Mouse (Mus musculus): Measurements from ENCODE around the gene Cyp1a1. TPM values are rescaled to one million over a fixed set of nuclear protein-coding genes. Genes with fewer than 3 reads are reported as not detected.

Cyp1a1 gene
- total and polyA plus RNA-seq, 3 experiments = 0.07 to 0.61 (median 0.28) TPM

Other genes with a start within 250 kb of the Cyp1a1 start
- 10 to 100 TPM; 21.7 to 21.9 TPM for gene Ppcdc, start 247.8 kb upstream of the Cyp1a1 start, total RNA-seq (2021)
- gene Ppcdc, start 247.8 kb upstream of the Cyp1a1 start, polyA plus RNA-seq (2012; rRNA removed) = 38.0 and 43.9 TPM in 2 replicates
- gene Scamp5, start 219.9 kb upstream of the Cyp1a1 start, total RNA-seq (2021) = 10 to 100 TPM in 1 of 2 experiments, 1 to 10 TPM in 1; 8.4 to 18.1 TPM
- gene Scamp5, start 219.9 kb upstream of the Cyp1a1 start, polyA plus RNA-seq (2012; rRNA removed) = 21.0 and 21.7 TPM in 2 replicates
- 1 to 10 TPM; 1.6 to 5.8 TPM for gene Rpp25, start 183.9 kb upstream of the Cyp1a1 start, total RNA-seq (2021)
- gene Rpp25, start 183.9 kb upstream of the Cyp1a1 start, polyA plus RNA-seq (2012; rRNA removed) = 6.1 and 6.3 TPM in 2 replicates
- 100 to 1,000 TPM; 430 to 653 TPM for gene Cox5a, start 166.7 kb upstream of the Cyp1a1 start, total RNA-seq (2021)
- 880 and 1,121 TPM in 2 replicates for gene Cox5a, start 166.7 kb upstream of the Cyp1a1 start, polyA plus RNA-seq (2012; rRNA removed)
- gene Fam219b, start 150.4 kb upstream of the Cyp1a1 start, total RNA-seq (2021) = 10 to 100 TPM; 19.3 to 33.8 TPM
- 45.8 and 61.8 TPM in 2 replicates for gene Fam219b, start 150.4 kb upstream of the Cyp1a1 start, polyA plus RNA-seq (2012; rRNA removed)
- 10 to 100 TPM; 35.6 to 41.8 TPM for gene Mpi, start 135.2 kb upstream of the Cyp1a1 start, total RNA-seq (2021)
- 23.1 and 29.0 TPM in 2 replicates for gene Mpi, start 135.2 kb upstream of the Cyp1a1 start, polyA plus RNA-seq (2012; rRNA removed)
- 10 to 100 TPM; 65.7 to 72.3 TPM for gene Scamp2, start 127.0 kb upstream of the Cyp1a1 start, total RNA-seq (2021)
- 81.1 and 94.0 TPM in 2 replicates for gene Scamp2, start 127.0 kb upstream of the Cyp1a1 start, polyA plus RNA-seq (2012; rRNA removed)
- 10 to 100 TPM; 11.0 to 14.7 TPM for gene Ulk3, start 98.5 kb upstream of the Cyp1a1 start, total RNA-seq (2021)
- 20.7 and 23.0 TPM in 2 replicates for gene Ulk3, start 98.5 kb upstream of the Cyp1a1 start, polyA plus RNA-seq (2012; rRNA removed)
- not detected for gene Cplx3, start 81.6 kb upstream of the Cyp1a1 start, total RNA-seq (2021)
- gene Cplx3, start 81.6 kb upstream of the Cyp1a1 start, polyA plus RNA-seq (2012; rRNA removed) = not detected in 2 replicates
- not detected for gene Lman1l, start 67.2 kb upstream of the Cyp1a1 start, total RNA-seq (2021)
- gene Lman1l, start 67.2 kb upstream of the Cyp1a1 start, polyA plus RNA-seq (2012; rRNA removed) = not detected in 2 replicates
- gene Csk, start 34.3 kb upstream of the Cyp1a1 start, total RNA-seq (2021) = 10 to 100 TPM; 61.1 to 95.5 TPM
- gene Csk, start 34.3 kb upstream of the Cyp1a1 start, polyA plus RNA-seq (2012; rRNA removed) = 75.0 and 80.2 TPM in 2 replicates
- gene Cyp1a2, start 4.2 kb upstream of the Cyp1a1 start, total RNA-seq (2021) = 1 to 10 TPM in 1 of 2 experiments, not detected in 1; 1.6 TPM
- 0.24 TPM in 1 of 2 replicates, not detected in the other for gene Cyp1a2, start 4.2 kb upstream of the Cyp1a1 start, polyA plus RNA-seq (2012; rRNA removed)
- gene Edc3, start 20.6 kb downstream of the Cyp1a1 start, total RNA-seq (2021) = 1 to 10 TPM; 7.6 to 7.8 TPM
- 5.3 and 5.5 TPM in 2 replicates for gene Edc3, start 20.6 kb downstream of the Cyp1a1 start, polyA plus RNA-seq (2012; rRNA removed)
- gene Clk3, start 77.9 kb downstream of the Cyp1a1 start, total RNA-seq (2021) = 10 to 100 TPM; 52.2 to 87.8 TPM
- gene Clk3, start 77.9 kb downstream of the Cyp1a1 start, polyA plus RNA-seq (2012; rRNA removed) = 45.7 and 60.6 TPM in 2 replicates
- 1 to 10 TPM; 3.4 to 5.5 TPM for gene Arid3b, start 148.9 kb downstream of the Cyp1a1 start, total RNA-seq (2021)
- gene Arid3b, start 148.9 kb downstream of the Cyp1a1 start, polyA plus RNA-seq (2012; rRNA removed) = 6.9 and 8.8 TPM in 2 replicates
- gene Ubl7, start 223.1 kb downstream of the Cyp1a1 start, total RNA-seq (2021) = 10 to 100 TPM; 73.9 to 81.5 TPM
- 273 and 305 TPM in 2 replicates for gene Ubl7, start 223.1 kb downstream of the Cyp1a1 start, polyA plus RNA-seq (2012; rRNA removed)